Mouse (Mus musculus): ENCODE data around the gene Col4a6.

Col4a6 gene

DNA sequence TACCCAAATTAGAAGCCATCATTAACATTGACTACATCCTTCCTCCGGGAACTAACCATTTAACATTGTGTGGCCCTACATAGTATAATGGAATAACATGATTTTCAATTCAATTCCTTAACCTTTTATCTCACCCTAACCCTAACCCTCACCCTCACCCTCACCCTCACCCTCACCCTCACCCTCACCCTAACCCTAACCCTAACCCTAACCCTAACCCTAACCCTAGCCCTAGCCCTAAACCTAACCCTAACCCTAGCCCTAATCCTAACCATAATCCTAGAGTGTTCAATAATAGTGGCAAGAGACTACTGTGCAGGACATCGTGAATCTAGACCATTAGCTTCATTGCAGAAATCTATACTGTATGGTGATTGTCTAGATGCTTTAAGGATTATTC, 197.5 kb downstream of the Col4a6 start:
- in situ Hi-C loops (cut with MboI; ENCODE audit: unreplicated experiment in 2 of 2): no loop called here

DNA sequence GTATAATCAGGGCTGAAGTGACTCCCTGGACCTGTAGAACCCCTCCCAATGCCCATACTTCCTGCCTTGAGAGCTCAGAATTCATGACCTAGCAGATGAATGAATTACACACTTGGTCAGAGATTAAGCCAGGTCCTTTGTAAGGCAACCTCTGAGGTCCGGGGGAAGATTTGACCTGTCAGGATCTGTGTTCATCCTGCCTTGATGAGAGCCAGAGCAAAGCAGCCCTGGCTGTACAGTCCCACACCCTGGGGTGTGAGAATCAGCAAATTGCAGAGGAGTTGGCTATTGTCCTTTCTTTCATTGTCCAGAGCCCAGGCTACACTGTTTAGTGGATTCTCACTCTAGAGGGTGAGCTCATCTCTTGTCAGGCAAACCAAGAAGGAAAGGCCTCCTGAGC, 207.9 kb downstream of the Col4a6 start:
- in situ Hi-C loops (cut with MboI; ENCODE audit: unreplicated experiment in 2 of 2): no loop called here

DNA sequence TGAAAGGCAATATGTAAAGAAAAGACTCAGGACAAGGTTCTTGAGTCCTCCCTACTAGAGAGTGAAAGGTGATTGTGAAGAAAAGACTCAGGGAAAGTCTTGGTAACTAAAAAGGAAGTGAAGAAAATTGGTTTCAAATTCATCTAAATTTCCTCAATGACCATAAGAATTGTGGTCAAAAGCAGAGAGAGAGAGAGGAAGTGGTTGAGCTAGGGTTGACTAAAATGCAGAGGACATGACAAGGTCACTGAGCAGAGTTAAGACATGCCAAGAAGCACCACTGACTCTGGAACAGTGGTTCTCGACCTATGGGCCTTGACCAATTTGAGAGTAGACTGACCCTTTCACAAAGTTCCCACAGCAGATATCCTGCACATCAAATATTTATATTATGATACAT, 224.2 kb downstream of the Col4a6 start:
- in situ Hi-C loops (cut with MboI; ENCODE audit: unreplicated experiment in 2 of 2): no loop called here

- in situ Hi-C loops (cut with MboI; ENCODE audit: unreplicated experiment in 2 of 2): no loop called here
Measured at GRCm38 (mm10) chrX:141236564-141237333, 237.1 kb downstream of the Col4a6 start.

DNA sequence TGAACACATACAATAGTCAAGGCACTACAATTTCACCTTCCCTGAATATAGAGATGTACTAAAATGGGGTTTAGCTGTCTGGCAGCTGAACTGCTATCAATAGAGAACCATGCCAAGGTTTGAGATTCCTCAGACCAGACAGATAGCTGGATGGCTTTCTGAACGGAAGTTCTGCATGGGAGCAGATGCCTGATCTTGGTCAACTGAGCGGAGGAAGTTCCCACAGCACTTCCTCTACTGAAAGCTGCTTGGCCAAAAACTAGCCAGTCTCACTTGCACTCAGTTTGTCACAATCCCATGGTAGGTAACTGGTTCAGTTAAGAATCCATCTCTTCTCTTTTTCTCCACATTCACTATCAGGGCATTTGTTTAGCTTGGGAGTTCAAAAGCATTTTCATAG, 245.7 kb downstream of the Col4a6 start:
- in situ Hi-C loops (cut with MboI; ENCODE audit: unreplicated experiment in 2 of 2): no loop called here

DNA sequence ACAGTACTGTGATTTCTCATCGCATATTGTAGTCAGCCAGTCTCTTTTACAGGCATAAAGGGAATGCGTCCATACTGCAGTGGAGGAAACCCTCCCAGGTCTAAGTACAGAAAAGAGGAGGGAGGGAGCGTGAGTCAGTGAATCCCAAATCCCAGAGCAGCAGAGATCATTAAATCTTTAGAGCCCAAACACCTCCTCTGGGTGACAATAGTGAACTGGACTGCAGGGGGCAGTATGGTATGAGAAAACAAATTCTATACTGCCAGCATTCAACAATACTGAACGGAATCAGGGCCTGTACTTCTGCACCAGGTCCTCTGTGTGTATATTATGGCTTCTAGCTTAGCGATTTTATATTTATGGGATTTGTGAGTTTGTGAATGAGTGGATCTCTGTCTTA, 261.1 kb downstream of the Col4a6 start:
- in situ Hi-C loops (cut with MboI; ENCODE audit: unreplicated experiment in 2 of 2): no loop called here

- in situ Hi-C loops (cut with MboI; ENCODE audit: unreplicated experiment in 2 of 2): no loop called here
Measured at GRCm38 (mm10) chrX:141198993-141199392, 274.9 kb downstream of the Col4a6 start.

DNA sequence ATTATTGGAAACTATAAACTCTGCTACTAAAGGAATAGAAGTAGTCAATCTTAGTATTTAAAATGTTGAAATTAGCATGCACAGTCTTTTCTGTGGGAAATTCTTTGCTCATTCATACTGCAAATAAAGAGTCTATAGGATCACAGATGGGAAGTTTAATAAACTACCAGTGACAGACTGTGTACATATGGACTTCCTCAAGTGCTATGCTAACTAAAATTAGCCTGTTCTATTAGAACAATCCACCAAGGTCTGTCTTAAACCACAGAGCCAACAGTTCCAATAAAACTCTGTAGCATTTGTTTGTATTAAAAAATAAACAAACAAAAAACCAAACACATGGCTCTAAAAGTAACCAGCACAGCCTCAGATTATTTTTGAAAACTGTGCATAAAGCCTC, 278.8 kb downstream of the Col4a6 start:
- in situ Hi-C loops (cut with MboI; ENCODE audit: unreplicated experiment in 2 of 2): no loop called here

GRCm38 (mm10) chrX:141175353-141175752, 298.5 kb downstream of the Col4a6 start:
- in situ Hi-C loops (cut with MboI; ENCODE audit: unreplicated experiment in 2 of 2): no loop called here

- in situ Hi-C loops (cut with MboI; ENCODE audit: unreplicated experiment in 2 of 2): no loop called here
Measured at GRCm38 (mm10) chrX:141165067-141165466, 308.8 kb downstream of the Col4a6 start.

- in situ Hi-C loops (cut with MboI; ENCODE audit: unreplicated experiment in 2 of 2): no loop called here
Measured at GRCm38 (mm10) chrX:141160371-141160770, 313.5 kb downstream of the Col4a6 start.

- in situ Hi-C loops (cut with MboI; ENCODE audit: unreplicated experiment in 2 of 2): no loop called here
Measured at GRCm38 (mm10) chrX:141158160-141158559, 315.7 kb downstream of the Col4a6 start.

- in situ Hi-C loops (cut with MboI; ENCODE audit: unreplicated experiment in 2 of 2): no loop called here
Measured at GRCm38 (mm10) chrX:141157626-141158025, 316.2 kb downstream of the Col4a6 start.

GRCm38 (mm10) chrX:141156696-141157095, 317.2 kb downstream of the Col4a6 start:
- in situ Hi-C loops (cut with MboI; ENCODE audit: unreplicated experiment in 2 of 2): no loop called here

GRCm38 (mm10) chrX:141151182-141151581, 322.7 kb downstream of the Col4a6 start:
- in situ Hi-C loops (cut with MboI; ENCODE audit: unreplicated experiment in 2 of 2): no loop called here

- in situ Hi-C loops (cut with MboI; ENCODE audit: unreplicated experiment in 2 of 2): no loop called here
Measured at GRCm38 (mm10) chrX:141150290-141150689, 323.6 kb downstream of the Col4a6 start.

GRCm38 (mm10) chrX:141149705-141150104, 324.2 kb downstream of the Col4a6 start:
- in situ Hi-C loops (cut with MboI; ENCODE audit: unreplicated experiment in 2 of 2): no loop called here

Measured in v-Abl transformed pro-B cells (cell line).